Mouse (Mus musculus) megakaryocyte, embryonic 14.5 days (primary cell): ENCODE measurements around the gene Zfhx3.

Experiments used
- FLI1 ChIP-seq: IDR thresholded peaks from 2 replicates; pipeline ENCODE4 v1.6.1; 2012; ENCODE audit warnings: low read length, inconsistent platforms, mixed read lengths
- GATA1 ChIP-seq: IDR thresholded peaks from 3 replicates; pipeline ENCODE4 v1.6.1; 2012; ENCODE audit warnings: mixed read lengths, low read length, inconsistent platforms, borderline replicate concordance

- TF ChIP-seq GATA1 (no peak), FLI1 (no peak)
Observed at GRCm38 (mm10) chr8:108773436-108773835, 831.0 kb downstream of the Zfhx3 start.
